Mouse (Mus musculus) spleen, adult 2 months (tissue): ENCODE data around the gene Pde7b.

Experiments
- CTCF ChIP-seq: fragments of 200-500 bp; IDR thresholded peaks from 2 replicates; pipeline ENCODE4 v1.5.1; 2011; ENCODE audit warnings: mild to moderate bottlenecking, inconsistent platforms; ENCODE audit not compliant: insufficient read depth, insufficient read length, insufficient replicate concordance; ENCODE audit errors: extremely low read depth
- POLR2A ChIP-seq: fragments of 200-500 bp; IDR thresholded peaks from 2 replicates; pipeline ENCODE4 v1.6.1; 2011; ENCODE audit warnings: low read depth, low read length, inconsistent platforms

DNA sequence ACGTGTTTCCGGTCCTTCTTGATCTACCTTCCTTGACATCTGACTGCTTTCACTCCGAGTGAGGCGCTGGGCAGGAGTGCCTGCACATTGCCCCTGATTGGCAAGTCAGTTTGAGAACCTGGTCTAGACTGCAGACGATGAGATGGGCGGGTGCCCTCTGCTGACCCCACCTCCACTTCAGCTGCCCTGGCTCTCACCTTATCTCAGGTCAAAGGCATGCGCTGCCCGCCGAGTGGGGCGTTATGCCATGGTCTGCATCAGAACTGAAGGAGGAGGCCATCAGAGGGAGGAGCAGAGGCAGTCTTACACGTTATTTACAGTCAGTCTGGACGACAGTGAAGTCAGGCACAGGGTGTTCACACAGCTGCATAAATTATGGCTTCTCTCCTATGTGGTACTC is 293.5 kb downstream of the Pde7b start:
- TF ChIP-seq CTCF (no peak), POLR2A (no peak)
